Mouse (Mus musculus) spleen, adult 2 months (tissue): Measurements from ENCODE around the gene Rab5b. TPM values are rescaled to one million over a fixed set of nuclear protein-coding genes. Genes with fewer than 3 reads are reported as not detected.
"Not testable (repeated sequence)": the region's sequence is repeated elsewhere in the genome, so short reads cannot be mapped to it uniquely, and the experiment has no call there.

Experiments used
- DNase-seq, 2 experiments: peaks; one replicate each; pipeline versions ENCODE4 v3.0.0 to v3.0.0-alpha.2; 2012 to 2021; ENCODE audit warnings: low spot score in 2 of 2, low read depth in 1 of 2
- H3K27ac ChIP-seq: fragments of 200-500 bp; 2 replicates; pipeline ENCODE4 v1.5.1; 2012; ENCODE audit warnings: low read length, inconsistent platforms; ENCODE audit not compliant: insufficient read depth
- H3K27me3 ChIP-seq: fragments of 200-500 bp; 2 replicates; pipeline ENCODE4 v1.6.1; 2012; ENCODE audit warnings: mild to moderate bottlenecking, moderate library complexity, low read length, inconsistent platforms; ENCODE audit not compliant: control insufficient read depth, insufficient read depth
- H3K36me3 ChIP-seq: fragments of 200-500 bp; 2 replicates; pipeline ENCODE4 v1.6.1; 2012; ENCODE audit warnings: mild to moderate bottlenecking, low read length, inconsistent platforms; ENCODE audit not compliant: control insufficient read depth, insufficient read depth
- H3K4me1 ChIP-seq: fragments of 200-500 bp; 2 replicates; pipeline ENCODE4 v1.6.1; 2011; ENCODE audit warnings: inconsistent platforms; ENCODE audit not compliant: control insufficient read depth, insufficient read depth, insufficient read length
- H3K4me3 ChIP-seq: fragments of 200-500 bp; 2 replicates; pipeline ENCODE4 v1.5.1; 2011; ENCODE audit warnings: mild to moderate bottlenecking, inconsistent platforms; ENCODE audit not compliant: insufficient read depth, insufficient read length; ENCODE audit errors: extremely low read depth
- CTCF ChIP-seq: fragments of 200-500 bp; IDR thresholded peaks from 2 replicates; pipeline ENCODE4 v1.5.1; 2011; ENCODE audit warnings: mild to moderate bottlenecking, inconsistent platforms; ENCODE audit not compliant: insufficient read depth, insufficient read length, insufficient replicate concordance; ENCODE audit errors: extremely low read depth
- POLR2A ChIP-seq: fragments of 200-500 bp; IDR thresholded peaks from 2 replicates; pipeline ENCODE4 v1.6.1; 2011; ENCODE audit warnings: low read depth, low read length, inconsistent platforms
- WGBS: fragments of 180-500 bp; shearing (Covaris S2); methylation state at CpG from one replicate; pipeline ENCODE4 v1.1.7; 2018; 5-methylcytosine and 5-hydroxymethylcytosine counted together
- polyA plus RNA-seq: library from polyadenylated mRNA; depleted of rRNA; stranded (reverse); fragments of >200 nt; gene quantifications from 2 replicates; pipeline ENCODE4 v1.2.3, GENCODE M21; 2012

Rab5b gene
- polyA plus RNA-seq, 1 experiment = 43.3 TPM

GRCm38 (mm10) chr10:128740296-128740695, 44.2 kb upstream of the Rab5b start:
- H3K27me3 ChIP-seq = no peaks in the 10 kb centered on the region
- H3K36me3 ChIP-seq = peaks cover 22% of the 10 kb centered on the region
- H3K27ac ChIP-seq = no peak overlapping the region
- peaks cover 2% of the 10 kb centered on the region; the same call in 1 of the 2 replicates for H3K4me1 ChIP-seq
- DNase-seq = no peak
- no peak overlapping the region for H3K4me3 ChIP-seq
- 52% methylated on average over 2 of the region's 2 CpGs for WGBS
- TF ChIP-seq POLR2A = no peak

GRCm38 (mm10) chr10:128737435-128737834, 41.4 kb upstream of the Rab5b start:
- DNase-seq = no peak
- peaks cover 2% of the 10 kb centered on the region; the same call in 1 of the 2 replicates for H3K4me1 ChIP-seq
- no peak overlapping the region for H3K27ac ChIP-seq
- peaks cover 38% of the 10 kb centered on the region for H3K36me3 ChIP-seq
- 67% methylated on average over 15 of the region's 15 CpGs for WGBS
- H3K27me3 ChIP-seq = no peaks in the 10 kb centered on the region
- TF ChIP-seq CTCF (no peak), POLR2A (no peak)
- H3K4me3 ChIP-seq = no peak overlapping the region

GRCm38 (mm10) chr10:128731992-128732391, 35.9 kb upstream of the Rab5b start:
- no peak for DNase-seq
- Histone ChIP-seq H3K4me1 (peaks cover 2% of the 10 kb centered on the region; the same call in 1 of the 2 replicates), H3K27ac (no peak overlapping the region), H3K36me3 (peaks cover 59% of the 10 kb centered on the region), H3K27me3 (no peaks in the 10 kb centered on the region), H3K4me3 (no peak overlapping the region)
- no peak for TF ChIP-seq CTCF
- TF ChIP-seq POLR2A = no peak

GRCm38 (mm10) chr10:128731002-128731433, 35.0 kb upstream of the Rab5b start:
- peak in 1 of 2 experiments; percentile 72 for DNase-seq
- no peak for TF ChIP-seq POLR2A
- TF ChIP-seq CTCF = peak; percentile 81; the same call in 1 of the 2 replicates
- H3K27ac ChIP-seq = no peak overlapping the region
- 26% methylated on average over 10 of the region's 10 CpGs for WGBS
- no peak overlapping the region for H3K4me3 ChIP-seq
- H3K4me1 ChIP-seq = peaks cover 2% of the 10 kb centered on the region; the same call in 1 of the 2 replicates
- H3K27me3 ChIP-seq = no peaks in the 10 kb centered on the region
- peaks cover 52% of the 10 kb centered on the region for H3K36me3 ChIP-seq

GRCm38 (mm10) chr10:128728059-128728458, 32.0 kb upstream of the Rab5b start:
- H3K4me3 ChIP-seq = no peak overlapping the region
- H3K4me1 ChIP-seq = peaks cover 2% of the 10 kb centered on the region; the same call in 1 of the 2 replicates
- peaks cover 40% of the 10 kb centered on the region for H3K36me3 ChIP-seq
- no peaks in the 10 kb centered on the region for H3K27me3 ChIP-seq
- DNase-seq = no peak
- TF ChIP-seq CTCF = no peak
- TF ChIP-seq POLR2A = no peak
- WGBS = 85% methylated on average over 5 of the region's 5 CpGs
- no peak overlapping the region for H3K27ac ChIP-seq

- peaks cover 50% of the 10 kb centered on the region for H3K36me3 ChIP-seq
- 71% methylated on average over 4 of the region's 4 CpGs for WGBS
These were observed 29.4 kb upstream of the Rab5b start for GRCm38 (mm10) chr10:128725466-128725865.

GRCm38 (mm10) chr10:128715559-128716537, 19.8 kb upstream of the Rab5b start:
- no peak overlapping the region for H3K4me3 ChIP-seq
- TF ChIP-seq CTCF (no peak), POLR2A (no peak)
- 35% methylated on average over 19 of the region's 19 CpGs for WGBS
- H3K27ac ChIP-seq = no peak overlapping the region
- H3K36me3 ChIP-seq = peaks cover 19% of the 10 kb centered on the region
- peaks cover 9% of the 10 kb centered on the region; the same call in 1 of the 2 replicates for H3K4me1 ChIP-seq
- peak; percentile 65 to 67 for DNase-seq
- H3K27me3 ChIP-seq = no peaks in the 10 kb centered on the region

More at GRCm38 (mm10) chr10:128725466-128725865, 29.4 kb upstream of the Rab5b start:
- not testable (repeated sequence) for H3K4me3 ChIP-seq, H3K27me3 ChIP-seq, DNase-seq, H3K4me1 ChIP-seq, H3K27ac ChIP-seq

- H3K4me1 ChIP-seq, H3K27me3 ChIP-seq, H3K4me3 ChIP-seq, DNase-seq, H3K36me3 ChIP-seq, H3K27ac ChIP-seq: not testable (repeated sequence)
- WGBS = 93% methylated on average over 7 of the region's 7 CpGs
These were observed 15.3 kb upstream of the Rab5b start for GRCm38 (mm10) chr10:128711318-128711717.
